Mouse (Mus musculus) gastrocnemius, adult 8-10 months (tissue): ENCODE measurements around the gene Jak1. TPM values are rescaled to one million over a fixed set of nuclear protein-coding genes. Genes with fewer than 3 reads are reported as not detected.

ENCODE experiments used
- DNase-seq, 2 experiments: peaks; one replicate each; pipeline ENCODE4 v3.0.0; 2022; ENCODE audit warnings: low spot score in 2 of 2
- total RNA-seq, 4 experiments: library from RNA; stranded (reverse); gene quantifications; 2 replicates each; pipeline ENCODE4 v1.2.4; 2022

Gene Jak1
- total RNA-seq, 4 experiments from 2014 or later, result 92.6 to 112 (median 104) TPM

GRCm38 (mm10) chr4:101196407-101196806, 68.7 kb downstream of the Jak1 start:
- DNase-seq, result no peak

GRCm38 (mm10) chr4:101194170-101194569, 70.9 kb downstream of the Jak1 start:
- no peak for DNase-seq

GRCm38 (mm10) chr4:101192241-101192976, 72.7 kb downstream of the Jak1 start:
- DNase-seq, result no peak

GRCm38 (mm10) chr4:101187381-101187780, 77.7 kb downstream of the Jak1 start:
- DNase-seq, result no peak

- DNase-seq, result no peak
These were observed 78.5 kb downstream of the Jak1 start for GRCm38 (mm10) chr4:101186591-101186990.

GRCm38 (mm10) chr4:101185216-101185615, 79.9 kb downstream of the Jak1 start:
- DNase-seq, result no peak

GRCm38 (mm10) chr4:101182603-101183011, 82.5 kb downstream of the Jak1 start:
- no peak for DNase-seq

- DNase-seq, result no peak
These were observed 84.4 kb downstream of the Jak1 start for GRCm38 (mm10) chr4:101180681-101181080.

- no peak for DNase-seq
These were observed 85.2 kb downstream of the Jak1 start for GRCm38 (mm10) chr4:101179836-101180235.

GRCm38 (mm10) chr4:101179076-101179475, 86.0 kb downstream of the Jak1 start:
- no peak for DNase-seq

GRCm38 (mm10) chr4:101177796-101178195, 87.3 kb downstream of the Jak1 start:
- DNase-seq, result no peak

GRCm38 (mm10) chr4:101176123-101176522, 89.0 kb downstream of the Jak1 start:
- no peak for DNase-seq

GRCm38 (mm10) chr4:101174916-101175625, 90.0 kb downstream of the Jak1 start:
- no peak for DNase-seq

GRCm38 (mm10) chr4:101172738-101173137, 92.3 kb downstream of the Jak1 start:
- DNase-seq, result no peak

- peak in 1 of 2 experiments; percentile 24 for DNase-seq
These were observed 96.8 kb downstream of the Jak1 start for GRCm38 (mm10) chr4:101168189-101168778.

- DNase-seq, result no peak
These were observed 97.3 kb downstream of the Jak1 start for GRCm38 (mm10) chr4:101167777-101168176.

- DNase-seq, result no peak
These were observed 99.3 kb downstream of the Jak1 start for GRCm38 (mm10) chr4:101165776-101166175.

GRCm38 (mm10) chr4:101164673-101165072, 100.4 kb downstream of the Jak1 start:
- DNase-seq, result no peak

- no peak for DNase-seq
These were observed 100.9 kb downstream of the Jak1 start for GRCm38 (mm10) chr4:101164189-101164588.

- DNase-seq, result no peak
These were observed 104.3 kb downstream of the Jak1 start for GRCm38 (mm10) chr4:101160821-101161220.

- no peak for DNase-seq
These were observed 105.8 kb downstream of the Jak1 start for GRCm38 (mm10) chr4:101159191-101159764.

- DNase-seq, result no peak
These were observed 106.8 kb downstream of the Jak1 start for GRCm38 (mm10) chr4:101158282-101158681.
